Mouse (Mus musculus) stomach, postnatal 0 days (tissue): ENCODE results near the gene Ccl2.

ENCODE experiments used
- CTCF ChIP-seq: IDR thresholded peaks from 2 replicates; pipeline ENCODE4 v1.5.1; 2016; ENCODE audit warnings: antibody characterized with exemption, low read depth, mild to moderate bottlenecking, moderate library complexity
- EP300 ChIP-seq: optimal IDR thresholded peaks from 2 replicates; pipeline ENCODE3; 2016; ENCODE audit warnings: antibody characterized with exemption

DNA sequence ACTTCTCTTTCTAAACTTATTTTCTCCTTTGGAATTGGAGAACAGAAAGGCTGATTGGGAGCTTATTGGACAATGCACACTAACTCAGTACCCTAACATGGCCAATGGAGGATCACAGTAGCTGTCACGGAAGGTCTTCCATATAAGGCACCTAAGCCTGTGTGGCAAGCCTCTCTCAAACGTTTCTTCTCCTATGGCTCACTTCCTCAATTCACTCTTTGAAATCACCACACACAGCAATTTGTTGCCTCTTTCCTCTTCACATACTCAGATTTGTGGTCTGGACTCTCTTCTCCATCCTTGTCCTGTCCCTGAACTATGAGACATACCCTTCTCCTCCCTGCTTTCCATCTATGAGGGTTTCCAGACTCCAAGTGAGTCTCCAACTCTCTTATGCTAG is 30.6 kb upstream of the Ccl2 start:
- TF ChIP-seq CTCF (no peak), EP300 (no peak)
